Mouse (Mus musculus) liver, adult 2 months (tissue): Measurements from ENCODE around the gene Il21r. TPM values are rescaled to one million over a fixed set of nuclear protein-coding genes. Genes with fewer than 3 reads are reported as not detected.

Experiments used
- DNase-seq: peaks from one replicate; pipeline ENCODE4 v3.0.0-alpha.2; 2011; ENCODE audit warnings: low read depth, low spot score; ENCODE audit errors: extremely low read depth
- H3K27ac ChIP-seq: fragments of 200-500 bp; replicated peaks from 2 replicates; pipeline ENCODE4 v1.5.1; 2012; ENCODE audit warnings: low read depth, mild to moderate bottlenecking, control low read depth, inconsistent platforms, low read length; ENCODE audit not compliant: insufficient read depth
- H3K27me3 ChIP-seq: fragments of 200-500 bp; 2 replicates; pipeline ENCODE4 v1.6.1; 2012; ENCODE audit warnings: mild to moderate bottlenecking, moderate library complexity, low read length, inconsistent platforms; ENCODE audit not compliant: control insufficient read depth, insufficient read depth
- H3K36me3 ChIP-seq: fragments of 200-500 bp; 2 replicates; pipeline ENCODE4 v1.6.1; 2012; ENCODE audit warnings: low read length, inconsistent platforms; ENCODE audit not compliant: control insufficient read depth, insufficient read depth
- H3K4me1 ChIP-seq: fragments of 200-500 bp; 2 replicates; pipeline ENCODE4 v1.6.1; 2011; ENCODE audit warnings: low read length; ENCODE audit not compliant: control insufficient read depth, insufficient read depth
- H3K4me3 ChIP-seq: fragments of 200-500 bp; 2 replicates; pipeline ENCODE4 v1.5.1; 2011; ENCODE audit warnings: low read depth, mild to moderate bottlenecking, control low read depth, low read length, moderate library complexity; ENCODE audit not compliant: insufficient read depth
- H3K79me2 ChIP-seq: fragments of 200-500 bp; 2 replicates; pipeline ENCODE4 v1.6.1; 2012; ENCODE audit warnings: inconsistent platforms, mild to moderate bottlenecking, low read length, moderate library complexity; ENCODE audit not compliant: control insufficient read depth, insufficient read depth
- H3K9ac ChIP-seq: fragments of 200-500 bp; 2 replicates; pipeline ENCODE4 v1.6.1; 2012; ENCODE audit warnings: low read depth, mild to moderate bottlenecking, control low read depth, inconsistent platforms, low read length
- CTCF ChIP-seq: fragments of 200-500 bp; IDR thresholded peaks from 2 replicates; pipeline ENCODE4 v1.5.1; 2011; ENCODE audit warnings: low read depth, low read length, control low read depth
- POLR2A ChIP-seq: fragments of 200-500 bp; IDR thresholded peaks from 2 replicates; pipeline ENCODE4 v1.6.1; 2011; ENCODE audit warnings: low read length, control low read depth; ENCODE audit not compliant: insufficient read depth; ENCODE audit errors: extremely low read depth
- WGBS: fragments of 180-500 bp; shearing (Covaris S2); methylation state at CpG from one replicate; pipeline ENCODE4 v1.1.7; 2018; 5-methylcytosine and 5-hydroxymethylcytosine counted together
- polyA plus RNA-seq: library from polyadenylated mRNA; depleted of rRNA; stranded (reverse); fragments of >200 nt; gene quantifications from 2 replicates; pipeline ENCODE4 v1.2.3, GENCODE M21; 2012
- total RNA-seq: library from RNA; depleted of rRNA; stranded (reverse); fragments of >200 nt; gene quantifications from 2 replicates; pipeline ENCODE4 v1.2.3, GENCODE M21; 2014

Il21r gene
- total and polyA plus RNA-seq, 2 experiments, result 0.09 to 1.2 TPM

- H3K9ac ChIP-seq, result no peak overlapping the region
- TF ChIP-seq POLR2A (no peak), CTCF (no peak)
- no peak overlapping the region for H3K4me3 ChIP-seq
- H3K27me3 ChIP-seq, result no peaks in the 10 kb centered on the region
- peaks cover 51% of the 10 kb centered on the region for H3K36me3 ChIP-seq
- 66% methylated on average over 1 of the region's 1 CpGs for WGBS
- H3K27ac ChIP-seq, result no peak overlapping the region
- DNase-seq, result no peak
- H3K4me1 ChIP-seq, result no peaks in the 10 kb centered on the region
- no peaks in the 10 kb centered on the region for H3K79me2 ChIP-seq
Observed at GRCm38 (mm10) chr7:125649013-125649412, 45.8 kb downstream of the Il21r start.

- peak; percentile 88 for DNase-seq
- no peaks in the 10 kb centered on the region for H3K79me2 ChIP-seq
- WGBS, result 41% methylated on average over 6 of the region's 6 CpGs
- H3K4me1 ChIP-seq, result peaks cover 13% of the 10 kb centered on the region; the same call in 1 of the 2 replicates
- no peak overlapping the region for H3K4me3 ChIP-seq
- TF ChIP-seq POLR2A, result no peak
- TF ChIP-seq CTCF, result no peak
- H3K9ac ChIP-seq, result no peak overlapping the region
- H3K36me3 ChIP-seq, result peaks cover 47% of the 10 kb centered on the region
- peak overlapping the region; percentile 49 for H3K27ac ChIP-seq
- no peaks in the 10 kb centered on the region for H3K27me3 ChIP-seq
Observed at GRCm38 (mm10) chr7:125657511-125657910, 54.3 kb downstream of the Il21r start.

- H3K4me3 ChIP-seq, result no peak overlapping the region
- no peaks in the 10 kb centered on the region for H3K27me3 ChIP-seq
- 91% methylated on average over 3 of the region's 3 CpGs for WGBS
- H3K9ac ChIP-seq, result no peak overlapping the region
- H3K79me2 ChIP-seq, result no peaks in the 10 kb centered on the region
- TF ChIP-seq POLR2A (no peak), CTCF (no peak)
- H3K36me3 ChIP-seq, result peaks cover 71% of the 10 kb centered on the region
- H3K4me1 ChIP-seq, result no peaks in the 10 kb centered on the region
- H3K27ac ChIP-seq, result no peak overlapping the region
- DNase-seq, result no peak
Observed at GRCm38 (mm10) chr7:125663654-125664053, 60.4 kb downstream of the Il21r start.

GRCm38 (mm10) chr7:125670865-125671264 lies 67.6 kb downstream of the Il21r start:
- no peak overlapping the region for H3K4me3 ChIP-seq
- no peak overlapping the region for H3K9ac ChIP-seq
- H3K4me1 ChIP-seq, result no peaks in the 10 kb centered on the region
- no peak for TF ChIP-seq CTCF
- TF ChIP-seq POLR2A, result no peak
- no peak overlapping the region for H3K27ac ChIP-seq
- WGBS, result 95% methylated on average over 6 of the region's 6 CpGs
- H3K27me3 ChIP-seq, result no peaks in the 10 kb centered on the region
- no peak for DNase-seq
- H3K36me3 ChIP-seq, result peaks cover 77% of the 10 kb centered on the region
- H3K79me2 ChIP-seq, result no peaks in the 10 kb centered on the region

GRCm38 (mm10) chr7:125671396-125671795 lies 68.2 kb downstream of the Il21r start:
- Histone ChIP-seq H3K27ac (no peak overlapping the region), H3K9ac (no peak overlapping the region), H3K4me3 (no peak overlapping the region), H3K36me3 (peaks cover 72% of the 10 kb centered on the region), H3K79me2 (no peaks in the 10 kb centered on the region), H3K4me1 (no peaks in the 10 kb centered on the region), H3K27me3 (no peaks in the 10 kb centered on the region)
- TF ChIP-seq POLR2A, result no peak
- no peak for TF ChIP-seq CTCF
- no peak for DNase-seq
- WGBS, result 96% methylated on average over 8 of the region's 8 CpGs

- H3K79me2 ChIP-seq, result no peaks in the 10 kb centered on the region
- 79% methylated on average over 2 of the region's 2 CpGs for WGBS
Observed at GRCm38 (mm10) chr7:125674916-125675315, 71.7 kb downstream of the Il21r start.

More at GRCm38 (mm10) chr7:125674916-125675315, 71.7 kb downstream of the Il21r start:
- Histone ChIP-seq H3K27me3 (no peaks in the 10 kb centered on the region), H3K4me1 (no peaks in the 10 kb centered on the region), H3K27ac (no peak overlapping the region), H3K4me3 (no peak overlapping the region), H3K9ac (no peak overlapping the region), H3K36me3 (peaks cover 66% of the 10 kb centered on the region)
- TF ChIP-seq CTCF (peak; percentile 57), POLR2A (no peak)
- peak; percentile 30 for DNase-seq
